Mouse (Mus musculus) hindbrain, embryonic 16.5 days (tissue): ENCODE results near the gene Il27. TPM values are rescaled to one million over a fixed set of nuclear protein-coding genes. Genes with fewer than 3 reads are reported as not detected.
"Not testable (repeated sequence)": the region's sequence is repeated elsewhere in the genome, so short reads cannot be mapped to it uniquely, and the experiment has no call there.

Experiments used
- ATAC-seq: fragments of 200-750 bp; cut with Nextera tagmentation; 2 replicates; pipeline ENCODE4 v1.8.0; 2017; ENCODE audit warnings: moderate TSS enrichment, moderate library complexity
- H3K27ac ChIP-seq: fragments of 300-500 bp; sonication (generic); 2 replicates; pipeline ENCODE4 v1.5.1; 2014; ENCODE audit warnings: low read depth, mild to moderate bottlenecking, control low read depth, low read length, moderate library complexity
- H3K27me3 ChIP-seq: fragments of 300-500 bp; sonication (generic); replicated peaks from 2 replicates; pipeline ENCODE4 v1.6.1; 2014; ENCODE audit warnings: low read length; ENCODE audit not compliant: control insufficient read depth, insufficient read depth
- H3K36me3 ChIP-seq: fragments of 300-500 bp; sonication (generic); 2 replicates; pipeline ENCODE4 v1.6.1; 2014; ENCODE audit warnings: mild to moderate bottlenecking, low read length, moderate library complexity, mixed read lengths; ENCODE audit not compliant: control insufficient read depth, insufficient read depth
- H3K4me1 ChIP-seq: fragments of 300-500 bp; sonication (generic); 2 replicates; pipeline ENCODE4 v1.6.1; 2014; ENCODE audit warnings: low read depth, low read length; ENCODE audit not compliant: control insufficient read depth, insufficient read depth
- H3K4me2 ChIP-seq: fragments of 300-500 bp; sonication (generic); 2 replicates; pipeline ENCODE4 v1.6.1; 2014; ENCODE audit warnings: mild to moderate bottlenecking, low read length, control low read depth, moderate library complexity
- H3K4me3 ChIP-seq: fragments of 300-500 bp; sonication (generic); 2 replicates; pipeline ENCODE4 v1.5.1; 2014; ENCODE audit warnings: mild to moderate bottlenecking, low read length, control low read depth, moderate library complexity
- H3K9ac ChIP-seq: fragments of 300-500 bp; sonication (generic); 2 replicates; pipeline ENCODE4 v1.6.1; 2014; ENCODE audit warnings: low read depth, mild to moderate bottlenecking, control low read depth, low read length, moderate library complexity
- H3K9me3 ChIP-seq: fragments of 300-500 bp; sonication (generic); 2 replicates; pipeline ENCODE4 v1.6.1; 2014; ENCODE audit warnings: mild to moderate bottlenecking, low read length, moderate library complexity; ENCODE audit not compliant: control insufficient read depth
- WGBS: fragments of 180-500 bp; shearing (Covaris S2); extraction: QIAGEN DNeasy Blood & Tissue Kit; methylation state at CpG from one replicate; pipeline ENCODE4 v1.1.7; 2014; 5-methylcytosine and 5-hydroxymethylcytosine counted together
- polyA plus RNA-seq: library from polyadenylated mRNA; unstranded; fragments of >200 nt; fragmentation: Nextera tagmentation; extraction: Ambion mirVana; gene quantifications from 2 replicates; pipeline ENCODE4 v1.2.1, GENCODE M21; 2015

Gene Il27
- polyA plus RNA-seq = not detected in 2 replicates

DNA sequence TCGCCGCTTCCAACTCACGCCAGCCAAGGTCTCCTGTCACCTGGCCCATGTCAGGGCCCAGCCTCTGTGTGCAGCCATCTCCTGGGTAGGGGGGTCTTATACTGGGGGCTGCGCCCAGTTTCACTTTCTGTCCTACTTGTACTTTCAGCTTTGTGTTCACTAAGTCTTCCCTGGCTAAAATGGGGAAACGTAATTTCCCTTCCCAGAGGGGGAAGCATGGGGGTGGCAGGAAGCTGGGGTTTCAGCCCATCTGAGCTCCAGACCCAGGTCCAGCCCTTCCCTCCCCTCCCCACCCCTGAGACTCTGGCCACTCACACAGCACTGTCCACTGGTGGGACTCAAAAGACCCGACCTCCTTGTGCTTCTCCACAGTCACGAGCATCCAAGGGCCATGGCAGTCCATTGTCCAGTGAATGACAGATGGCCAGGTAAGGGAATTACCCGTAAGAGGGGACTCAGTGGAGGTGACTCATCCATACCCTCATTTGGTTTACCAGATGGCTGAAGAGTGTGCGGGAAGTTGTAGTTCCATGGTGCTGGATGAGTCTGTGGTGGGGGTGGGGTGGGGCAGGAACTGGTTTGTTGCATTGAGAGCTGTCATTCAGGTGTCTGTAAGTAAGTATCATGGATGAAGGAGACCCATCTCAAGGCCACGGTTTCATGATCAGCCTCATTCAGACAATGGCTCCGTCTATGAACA is at the start of gene Il27:
Gene Il27 (minus strand): TSS at position 80 of the 700 bp plus-strand sequence.
- Histone ChIP-seq H3K9me3 (no peaks in the 10 kb centered on the region), H3K4me3 (no peak within 1 kb of the TSS), H3K27ac (no peak within 1 kb of the TSS), H3K4me1 (no peaks in the 10 kb centered on the region), H3K27me3 (no peaks in the 10 kb centered on the region; the same call in 1 of the 2 replicates), H3K36me3 (no peaks in the 10 kb centered on the region), H3K9ac (no peak within 1 kb of the TSS), H3K4me2 (no peak within 1 kb of the TSS)
- ATAC-seq = no peak
- WGBS = 87% methylated on average over 11 of the region's 11 CpGs

DNA sequence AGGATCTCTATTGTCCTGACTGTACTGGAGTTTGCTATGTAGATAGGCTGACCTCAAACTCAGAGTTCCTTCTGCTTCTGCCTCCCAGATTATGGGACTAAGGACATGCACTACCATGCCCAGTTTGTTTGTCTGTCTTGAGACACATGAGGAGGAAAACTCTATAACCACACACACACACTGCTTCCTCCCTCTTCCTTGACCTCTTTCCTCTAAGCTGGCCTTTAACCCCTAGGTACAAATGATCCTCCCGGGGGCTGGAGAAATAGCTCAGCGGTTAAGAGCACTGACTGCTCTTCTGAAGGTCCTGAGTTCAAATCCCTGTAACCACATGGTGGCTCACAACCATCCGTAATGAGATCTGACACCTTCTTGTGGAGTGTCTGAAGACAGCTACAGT is 49.6 kb upstream of the Il27 start:
- no peaks in the 10 kb centered on the region for H3K9me3 ChIP-seq
- 74% methylated on average over 3 of the region's 3 CpGs for WGBS
- no peak for ATAC-seq
- no peaks in the 10 kb centered on the region for H3K27me3 ChIP-seq
- no peak overlapping the region for H3K4me2 ChIP-seq
- no peaks in the 10 kb centered on the region for H3K36me3 ChIP-seq
- H3K4me1 ChIP-seq = peaks cover 4% of the 10 kb centered on the region; the same call in 1 of the 2 replicates
- no peak overlapping the region for H3K27ac ChIP-seq
- no peak overlapping the region for H3K9ac ChIP-seq
- no peak overlapping the region for H3K4me3 ChIP-seq

DNA sequence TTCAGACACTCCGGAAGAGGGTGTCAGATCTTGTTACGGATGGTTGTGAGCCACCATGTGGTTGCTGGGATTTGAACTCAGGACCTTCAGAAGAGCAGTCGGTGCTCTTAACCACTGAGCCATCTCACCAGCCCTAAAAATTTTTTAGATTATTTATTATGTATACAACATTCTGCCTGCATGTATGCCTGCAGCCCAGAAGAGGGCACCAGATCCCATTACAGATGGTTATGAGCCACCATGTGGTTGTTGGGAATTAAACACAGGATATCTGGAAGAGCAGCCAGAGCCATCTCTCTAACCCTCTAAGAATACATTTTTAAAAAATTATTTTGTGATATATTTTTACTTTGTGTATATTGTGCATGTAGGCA is 48.5 kb upstream of the Il27 start:
- H3K36me3 ChIP-seq, H3K4me3 ChIP-seq, H3K9ac ChIP-seq, H3K4me1 ChIP-seq, ATAC-seq, H3K27ac ChIP-seq, H3K27me3 ChIP-seq, H3K4me2 ChIP-seq, H3K9me3 ChIP-seq: not testable (repeated sequence)
- WGBS = 79% methylated on average over 3 of the region's 3 CpGs

DNA sequence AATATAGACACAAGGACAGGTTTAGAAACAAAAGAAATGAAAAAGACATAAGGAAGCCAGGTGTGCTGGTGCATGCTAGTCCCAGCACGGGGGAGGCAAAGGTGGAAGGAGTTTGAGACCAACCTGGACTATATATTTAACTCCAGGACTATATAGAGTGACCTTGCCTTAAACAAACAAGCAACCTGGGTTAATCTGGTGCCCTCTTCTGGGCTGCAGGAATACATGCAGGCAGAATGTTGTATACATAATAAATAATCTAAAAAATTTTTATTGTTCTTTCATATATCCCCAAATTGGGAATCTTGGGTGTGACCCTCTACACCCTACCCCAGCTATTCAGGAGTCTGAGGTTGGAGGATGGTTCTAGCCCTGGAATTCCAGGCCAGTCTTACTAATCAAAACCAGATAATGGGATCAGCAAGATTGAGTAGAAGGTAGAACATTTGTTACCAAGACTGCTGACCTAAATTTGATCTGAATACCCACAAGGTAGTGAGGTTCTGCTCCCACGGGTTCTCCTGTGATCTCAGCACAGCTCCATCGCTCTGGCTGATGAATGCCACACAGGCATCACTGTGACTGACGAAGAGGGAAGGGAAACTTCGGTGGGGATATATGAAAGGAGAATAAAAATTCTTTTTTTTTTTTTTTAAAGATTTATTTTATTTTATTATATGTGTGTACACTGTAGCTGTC is 48.0 kb upstream of the Il27 start:
- Histone ChIP-seq H3K4me1 (no peaks in the 10 kb centered on the region), H3K27me3 (no peaks in the 10 kb centered on the region), H3K4me2 (no peak overlapping the region), H3K9me3 (no peaks in the 10 kb centered on the region), H3K36me3 (no peaks in the 10 kb centered on the region), H3K9ac (no peak overlapping the region), H3K4me3 (no peak overlapping the region), H3K27ac (no peak overlapping the region)
- ATAC-seq = no peak
- WGBS = 69% methylated on average over 5 of the region's 5 CpGs

DNA sequence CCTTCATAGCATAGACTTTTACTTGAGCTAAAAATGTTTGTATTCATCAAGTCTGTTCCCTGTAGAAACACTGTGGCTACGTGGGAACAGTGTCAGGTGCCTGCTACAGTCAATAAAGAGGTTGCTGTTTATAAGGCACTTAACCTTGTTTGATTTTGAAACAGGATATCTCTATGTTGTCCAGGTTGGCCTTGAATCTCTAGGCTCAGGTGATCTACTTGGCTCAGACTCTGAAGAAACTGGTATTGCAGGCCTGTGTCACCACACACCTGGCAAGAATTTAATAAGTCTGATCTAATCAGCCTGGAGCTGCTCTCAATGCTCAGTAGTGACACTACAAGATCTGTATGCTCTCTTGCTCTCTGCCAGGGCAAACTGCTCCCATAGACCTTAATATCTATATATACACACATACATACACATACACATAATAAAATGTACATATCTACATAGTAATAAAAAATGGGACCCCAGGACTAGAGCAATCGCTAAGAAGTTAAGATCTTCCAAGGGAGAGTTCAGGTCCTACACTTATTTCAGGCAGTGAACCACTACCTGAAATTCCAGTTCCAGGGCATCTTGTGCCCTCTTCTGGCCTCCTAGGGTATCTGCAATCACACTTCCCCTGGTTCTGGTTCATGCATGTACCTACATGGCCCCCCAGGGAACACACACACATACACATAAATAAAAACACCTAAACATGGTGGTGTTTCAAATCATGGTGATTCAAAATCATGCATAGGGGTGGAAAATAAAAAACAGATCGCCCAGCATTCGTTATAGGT is 42.2 kb upstream of the Il27 start:
- 20% methylated on average over 4 of the region's 4 CpGs for WGBS
- no peaks in the 10 kb centered on the region for H3K4me1 ChIP-seq
- no peaks in the 10 kb centered on the region for H3K27me3 ChIP-seq
- ATAC-seq = no peak
- no peaks in the 10 kb centered on the region for H3K36me3 ChIP-seq
- no peak overlapping the region for H3K4me2 ChIP-seq
- H3K9ac ChIP-seq = no peak overlapping the region
- no peaks in the 10 kb centered on the region for H3K9me3 ChIP-seq
- H3K27ac ChIP-seq = no peak overlapping the region
- H3K4me3 ChIP-seq = no peak overlapping the region

DNA sequence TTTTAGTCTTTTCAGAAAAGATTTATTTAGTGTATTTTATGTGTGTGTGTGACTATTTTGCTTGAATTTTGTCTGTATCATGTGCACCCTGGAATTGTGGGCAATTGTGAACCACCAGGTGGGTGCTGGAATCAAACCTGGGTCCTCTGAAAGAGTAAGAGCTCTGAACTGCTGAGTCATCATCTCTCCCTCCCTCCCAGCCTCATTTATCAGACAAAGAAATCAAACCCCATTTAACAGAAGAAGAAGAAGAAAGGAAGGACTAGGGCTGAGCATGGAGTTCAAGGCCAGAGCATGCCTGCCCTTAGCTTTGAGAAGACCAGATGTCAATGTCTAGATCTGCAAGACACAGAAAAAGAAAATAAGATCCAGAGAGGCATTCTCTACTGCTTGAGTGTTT is 40.6 kb upstream of the Il27 start:
- Histone ChIP-seq H3K4me1 (no peaks in the 10 kb centered on the region), H3K4me3 (no peak overlapping the region)

DNA sequence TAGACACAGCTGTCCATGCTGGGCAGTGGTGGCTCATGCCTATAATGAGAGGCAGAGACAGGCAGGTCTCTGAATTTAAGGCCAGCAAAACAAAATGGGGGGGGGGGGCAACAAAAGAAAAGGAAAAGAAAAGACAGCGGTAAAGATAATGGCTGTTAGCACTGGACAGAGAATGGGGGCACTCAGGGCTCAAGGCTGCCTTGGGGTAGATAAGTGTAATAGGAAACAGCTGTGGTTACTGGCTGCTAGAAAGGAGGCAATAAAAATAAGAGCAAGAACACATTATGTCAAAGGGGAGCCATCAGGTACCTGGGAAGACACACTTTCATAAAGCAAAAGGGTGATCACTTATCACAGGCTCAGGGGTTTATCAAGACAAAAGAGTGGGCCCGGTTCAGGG is 37.7 kb upstream of the Il27 start:
- no peaks in the 10 kb centered on the region for H3K9me3 ChIP-seq
- no peak overlapping the region for H3K4me3 ChIP-seq
- H3K36me3 ChIP-seq = no peaks in the 10 kb centered on the region
- 86% methylated on average over 2 of the region's 2 CpGs for WGBS
- H3K9ac ChIP-seq = no peak overlapping the region
- H3K27me3 ChIP-seq = no peaks in the 10 kb centered on the region
- no peak overlapping the region for H3K27ac ChIP-seq
- H3K4me1 ChIP-seq = no peaks in the 10 kb centered on the region
- H3K4me2 ChIP-seq = no peak overlapping the region
- no peak for ATAC-seq

More for the DNA sequence above, 40.6 kb upstream of the Il27 start:
- Histone ChIP-seq H3K9me3 (no peaks in the 10 kb centered on the region), H3K27ac (no peak overlapping the region), H3K27me3 (no peaks in the 10 kb centered on the region), H3K4me2 (no peak overlapping the region), H3K36me3 (no peaks in the 10 kb centered on the region), H3K9ac (no peak overlapping the region)
- no peak for ATAC-seq

DNA sequence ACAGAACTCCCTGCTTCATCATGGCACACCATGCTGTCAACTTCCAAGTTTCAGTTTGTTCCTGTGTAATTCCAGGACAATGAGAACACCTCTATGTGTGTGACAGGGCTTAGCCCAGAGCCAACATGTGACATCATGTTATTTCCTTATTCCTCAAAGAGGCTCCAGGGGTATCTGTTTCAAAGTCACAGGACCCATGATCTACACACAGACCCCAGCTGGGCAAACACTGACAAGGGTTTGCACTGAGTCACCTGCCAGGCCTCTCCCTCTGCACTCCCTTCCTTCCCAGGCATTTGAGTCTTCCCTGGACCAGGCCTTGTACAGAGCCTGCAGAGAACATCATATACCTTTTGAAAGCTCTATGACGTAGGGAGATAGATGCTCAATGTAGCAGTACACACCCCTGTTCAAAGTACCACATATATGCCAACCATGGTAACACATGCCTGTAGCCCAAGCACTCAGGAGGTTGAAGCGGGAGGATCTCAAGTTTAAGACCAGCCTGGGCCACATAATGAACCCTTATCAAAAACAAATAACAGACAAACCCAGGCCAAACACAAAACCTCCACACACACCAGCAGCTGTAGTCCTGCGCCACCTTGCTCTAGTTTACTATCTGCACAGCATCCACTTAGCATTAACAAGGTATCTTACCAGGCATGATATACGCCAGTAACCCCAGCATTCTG is 36.2 kb upstream of the Il27 start, which contains the start of gene Nupr1:
Gene Nupr1 (minus strand): TSS at position 38 of the 695 bp plus-strand sequence.
- Histone ChIP-seq H3K9ac (no peak within 1 kb of the TSS), H3K4me3 (no peak within 1 kb of the TSS), H3K36me3 (no peaks in the 10 kb centered on the region), H3K27me3 (no peaks in the 10 kb centered on the region), H3K27ac (no peak within 1 kb of the TSS), H3K9me3 (no peaks in the 10 kb centered on the region), H3K4me2 (no peak within 1 kb of the TSS), H3K4me1 (no peaks in the 10 kb centered on the region)
- ATAC-seq = no peak
- 93% methylated on average over 4 of the region's 4 CpGs for WGBS
